Mouse (Mus musculus) erythroblast, embryonic 14.5 days (primary cell): ENCODE data around the gene Zbtb7b. TPM values are rescaled to one million over a fixed set of nuclear protein-coding genes. Genes with fewer than 3 reads are reported as not detected.

Experiments
- H3K27me3 ChIP-seq: 2 replicates; pipeline ENCODE4 v1.6.1; 2012; ENCODE audit warnings: inconsistent platforms; ENCODE audit not compliant: control insufficient read depth
- H3K36me3 ChIP-seq: 2 replicates; pipeline ENCODE4 v1.6.1; 2012; ENCODE audit warnings: mild to moderate bottlenecking, inconsistent platforms; ENCODE audit not compliant: control insufficient read depth
- H3K4me1 ChIP-seq: 2 replicates; pipeline ENCODE4 v1.6.1; 2012; ENCODE audit warnings: inconsistent platforms; ENCODE audit not compliant: control insufficient read depth
- H3K4me3 ChIP-seq: replicated peaks from 2 replicates; pipeline ENCODE3; 2012; ENCODE audit warnings: moderate library complexity, mild to moderate bottlenecking, inconsistent platforms
- H3K9me3 ChIP-seq: 2 replicates; pipeline ENCODE4 v1.6.1; 2012; ENCODE audit warnings: low read length, inconsistent platforms, mixed read lengths; ENCODE audit not compliant: control insufficient read depth
- GATA1 ChIP-seq: IDR thresholded peaks from 2 replicates; pipeline ENCODE4 v1.6.1; 2012; ENCODE audit warnings: low read length, inconsistent platforms, mixed read lengths
- TAL1 ChIP-seq: IDR thresholded peaks from 3 replicates; pipeline ENCODE4 v1.6.1; 2012; ENCODE audit warnings: low read length, inconsistent platforms, mixed read lengths
- polyA plus RNA-seq: library from polyadenylated mRNA; stranded (reverse); fragments of >175 nt; gene quantifications from 2 replicates; pipeline ENCODE4 v1.2.3, GENCODE M21; 2012

Gene Zbtb7b
- polyA plus RNA-seq, 1 experiment, result 0.38 TPM

- Histone ChIP-seq H3K27me3 (no peaks in the 10 kb centered on the region), H3K36me3 (peaks cover 61% of the 10 kb centered on the region), H3K9me3 (no peaks in the 10 kb centered on the region), H3K4me3 (no peak overlapping the region), H3K4me1 (peaks cover 26% of the 10 kb centered on the region)
- no peak for TF ChIP-seq TAL1
Measured at GRCm38 (mm10) chr3:89406887-89407286, 12.3 kb upstream of the Zbtb7b start.

GRCm38 (mm10) chr3:89402693-89403092, 8.1 kb upstream of the Zbtb7b start, which contains the start of gene Lenep:
Gene Lenep, minus strand, starts transcription at chr3:89402793.
- Histone ChIP-seq H3K9me3 (no peaks in the 10 kb centered on the region), H3K4me1 (peaks cover 5% of the 10 kb centered on the region), H3K27me3 (no peaks in the 10 kb centered on the region), H3K4me3 (no peak within 1 kb of the TSS), H3K36me3 (peaks cover 55% of the 10 kb centered on the region)
- TF ChIP-seq GATA1 (no peak), TAL1 (no peak)

- Histone ChIP-seq H3K9me3 (no peaks in the 10 kb centered on the region), H3K36me3 (peaks cover 45% of the 10 kb centered on the region), H3K4me1 (peaks cover 6% of the 10 kb centered on the region), H3K4me3 (no peak overlapping the region), H3K27me3 (peaks cover 2% of the 10 kb centered on the region)
- TF ChIP-seq GATA1, result no peak
Measured at GRCm38 (mm10) chr3:89401329-89401728, 6.8 kb upstream of the Zbtb7b start.

- peak overlapping the region; percentile 68 for H3K4me3 ChIP-seq
- no peak for TF ChIP-seq GATA1
- TF ChIP-seq TAL1, result no peak
- peaks cover 5% of the 10 kb centered on the region for H3K36me3 ChIP-seq
- peaks cover 50% of the 10 kb centered on the region for H3K4me1 ChIP-seq
- H3K27me3 ChIP-seq, result peaks cover 47% of the 10 kb centered on the region
- peaks cover 2% of the 10 kb centered on the region; the same call in 1 of the 2 replicates for H3K9me3 ChIP-seq
Measured at GRCm38 (mm10) chr3:89396654-89397005, 2.1 kb upstream of the Zbtb7b start.

- H3K27me3 ChIP-seq, result peaks cover 53% of the 10 kb centered on the region
- no peak for TF ChIP-seq TAL1
- TF ChIP-seq GATA1, result peak; percentile 57; the same call in 1 of the 2 replicates
- H3K4me3 ChIP-seq, result peak overlapping the region; percentile 68
- peaks cover 2% of the 10 kb centered on the region; the same call in 1 of the 2 replicates for H3K36me3 ChIP-seq
- peaks cover 50% of the 10 kb centered on the region for H3K4me1 ChIP-seq
- peaks cover 2% of the 10 kb centered on the region; the same call in 1 of the 2 replicates for H3K9me3 ChIP-seq
Measured at GRCm38 (mm10) chr3:89395806-89396653, 1.5 kb upstream of the Zbtb7b start.

GRCm38 (mm10) chr3:89395419-89395805, 836 bp upstream of the Zbtb7b start:
- Histone ChIP-seq H3K36me3 (peaks cover 2% of the 10 kb centered on the region; the same call in 1 of the 2 replicates), H3K4me1 (peaks cover 54% of the 10 kb centered on the region), H3K9me3 (peaks cover 2% of the 10 kb centered on the region; the same call in 1 of the 2 replicates), H3K27me3 (peaks cover 57% of the 10 kb centered on the region), H3K4me3 (peak overlapping the region; percentile 68)
- TF ChIP-seq TAL1, result no peak
- no peak for TF ChIP-seq GATA1

- no peak for TF ChIP-seq TAL1
- Histone ChIP-seq H3K4me3 (peak overlapping the region; percentile 68), H3K27me3 (peaks cover 63% of the 10 kb centered on the region), H3K36me3 (peaks cover 1% of the 10 kb centered on the region; the same call in 1 of the 2 replicates), H3K4me1 (peaks cover 58% of the 10 kb centered on the region), H3K9me3 (peaks cover 2% of the 10 kb centered on the region; the same call in 1 of the 2 replicates)
Measured at GRCm38 (mm10) chr3:89394894-89395256, 299 bp upstream of the Zbtb7b start.

DNA sequence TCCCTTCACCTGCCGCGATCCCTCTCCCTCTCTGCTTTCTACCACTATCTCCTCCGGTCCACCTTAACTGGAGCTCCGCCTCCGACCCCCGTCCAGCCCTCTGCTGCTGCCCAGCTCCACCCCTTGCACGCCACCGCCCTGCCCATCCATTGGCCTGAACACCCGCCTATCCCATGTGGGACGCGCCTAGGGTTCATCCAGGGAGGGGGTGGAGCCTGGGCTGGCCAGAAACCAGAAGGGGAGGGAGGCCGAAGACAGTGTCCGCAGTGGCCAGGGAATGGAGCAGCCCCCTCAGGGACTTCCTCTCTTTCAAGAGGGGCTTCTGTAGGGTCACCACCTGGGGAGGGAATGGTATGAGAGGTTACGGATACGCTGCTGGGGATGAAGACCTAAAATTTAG, 971 bp downstream of the Zbtb7b start:
- TF ChIP-seq TAL1 (no peak), GATA1 (no peak)
- H3K4me1 ChIP-seq, result peaks cover 61% of the 10 kb centered on the region
- no peaks in the 10 kb centered on the region for H3K36me3 ChIP-seq
- H3K4me3 ChIP-seq, result peak overlapping the region; percentile 68
- peaks cover 2% of the 10 kb centered on the region; the same call in 1 of the 2 replicates for H3K9me3 ChIP-seq
- H3K27me3 ChIP-seq, result peaks cover 63% of the 10 kb centered on the region

DNA sequence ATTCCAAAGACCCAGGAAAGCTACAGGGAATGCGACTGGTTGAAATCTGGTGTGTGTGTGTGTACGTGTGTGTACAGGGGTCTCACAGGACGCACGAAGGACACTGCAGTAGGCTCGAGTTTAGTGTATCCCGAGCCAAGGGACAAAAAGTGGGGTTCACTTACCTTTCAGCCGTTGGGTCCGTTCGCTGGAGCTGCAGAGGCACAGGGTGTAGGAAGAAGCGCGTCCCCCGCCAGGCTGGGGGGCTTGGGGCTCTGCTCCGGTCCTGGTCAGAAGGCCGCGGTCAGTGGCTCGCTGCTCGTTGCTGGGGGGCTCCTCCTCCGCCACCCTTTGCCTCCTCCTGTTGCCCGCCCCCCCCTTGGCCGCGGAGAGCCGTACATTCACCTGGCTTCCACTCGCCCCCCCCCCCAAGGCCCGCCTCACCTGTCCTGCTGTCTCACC, 1.7 kb downstream of the Zbtb7b start:
- no peaks in the 10 kb centered on the region for H3K36me3 ChIP-seq

More for the DNA sequence above, 1.7 kb downstream of the Zbtb7b start:
- peaks cover 2% of the 10 kb centered on the region; the same call in 1 of the 2 replicates for H3K9me3 ChIP-seq
- peaks cover 68% of the 10 kb centered on the region for H3K4me1 ChIP-seq
- H3K27me3 ChIP-seq, result peaks cover 63% of the 10 kb centered on the region
- no peak for TF ChIP-seq GATA1
- TF ChIP-seq TAL1, result no peak
- peak overlapping the region; percentile 61 for H3K4me3 ChIP-seq
